Mouse (Mus musculus): ENCODE data around the gene Olfr153. TPM values are rescaled to one million over a fixed set of nuclear protein-coding genes. Genes with fewer than 3 reads are reported as not detected.
"Not testable (repeated sequence)": the region's sequence is repeated elsewhere in the genome, so short reads cannot be mapped to it uniquely, and the experiment has no call there.

Olfr153 gene
- polyA plus RNA-seq (2012; rRNA removed) = not detected in 2 replicates

DNA sequence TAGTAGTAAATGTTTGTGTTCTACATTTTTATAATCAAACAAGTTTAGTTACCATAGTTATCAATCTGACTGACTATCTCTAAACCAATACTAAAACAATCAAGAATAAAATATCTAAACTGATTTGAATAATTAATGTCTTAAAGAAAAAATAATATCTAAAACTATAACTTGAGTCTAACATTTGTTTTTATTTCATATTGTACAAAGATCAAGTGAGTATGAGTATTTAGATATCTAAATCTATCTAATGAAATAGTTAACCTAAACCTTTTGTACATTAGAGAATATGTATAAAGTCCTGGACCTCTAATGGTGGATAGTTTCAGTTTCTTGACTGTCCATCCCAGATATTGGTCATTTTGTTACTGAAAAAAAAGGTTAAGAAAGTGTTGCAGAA, at the start of gene Olfr153:
Gene Olfr153, plus strand, starts transcription at position 301 of the 400 bp plus-strand sequence.
- no peak for TF ChIP-seq CTCF (IDR thresholded peaks at IDR 0.05; ENCODE audit: insufficient read depth, low read length)
- no peak for TF ChIP-seq POLR2A (IDR thresholded peaks at IDR 0.05; ENCODE audit: borderline replicate concordance, extremely low read depth, low read depth, low read length)
- DNase-seq = no peak
- no peak within 1 kb of the TSS for H3K4me3 ChIP-seq (replicated peaks; ENCODE audit: extremely low read depth, low read depth, low read length)
- no peaks in the 10 kb centered on the region for H3K4me1 ChIP-seq (ENCODE audit: control insufficient read depth, insufficient read depth, low read length)

GRCm38 (mm10) chr2:87482276-87482675, 49.3 kb upstream of the Olfr153 start:
- WGBS = 59% methylated on average over 2 of the region's 2 CpGs
- TF ChIP-seq CTCF (IDR thresholded peaks at IDR 0.05; ENCODE audit: insufficient read depth, low read length) (no peak), POLR2A (IDR thresholded peaks at IDR 0.05; ENCODE audit: borderline replicate concordance, extremely low read depth, low read depth, low read length) (no peak)
- Histone ChIP-seq H3K4me3 (replicated peaks; ENCODE audit: extremely low read depth, low read depth, low read length) (no peak overlapping the region), H3K4me1 (ENCODE audit: control insufficient read depth, insufficient read depth, low read length) (no peaks in the 10 kb centered on the region)
- no peak for DNase-seq

DNA sequence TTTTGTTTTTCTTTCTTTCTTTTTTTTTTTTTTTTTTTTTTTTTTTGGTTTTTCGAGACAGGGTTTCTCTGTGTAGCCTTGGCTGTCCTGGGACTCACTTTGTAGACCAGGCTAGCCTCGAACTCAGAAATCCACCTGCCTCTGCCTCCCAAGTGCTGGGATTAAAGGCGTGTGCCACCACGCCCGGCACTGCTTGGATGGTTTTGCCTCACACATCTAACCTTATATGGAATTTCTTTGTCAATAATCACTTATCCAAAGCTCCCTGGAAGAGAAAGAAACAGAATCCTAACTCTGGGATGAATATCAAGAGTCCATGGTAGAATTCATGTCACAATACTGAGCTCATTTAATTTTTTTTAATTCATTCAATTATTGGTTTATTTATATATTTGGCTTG, 34.6 kb upstream of the Olfr153 start, which contains the start of gene Pramel7:
Gene Pramel7, minus strand, starts transcription at position 101 of the 400 bp plus-strand sequence.
- not testable (repeated sequence) for H3K4me1 ChIP-seq (ENCODE audit: control insufficient read depth, insufficient read depth, low read length); DNase-seq; H3K4me3 ChIP-seq (replicated peaks; ENCODE audit: extremely low read depth, low read depth, low read length)
- WGBS = 97% methylated on average over 3 of the region's 5 CpGs

GRCm38 (mm10) chr2:87506265-87506664, 25.3 kb upstream of the Olfr153 start, which contains the start of gene Pramel6:
Gene Pramel6 (plus strand): TSS chr2:87506565.
- Histone ChIP-seq H3K4me3 (replicated peaks; ENCODE audit: extremely low read depth, low read depth, low read length) (no peak within 1 kb of the TSS), H3K4me1 (ENCODE audit: control insufficient read depth, insufficient read depth, low read length) (no peaks in the 10 kb centered on the region)
- no peak for TF ChIP-seq CTCF (IDR thresholded peaks at IDR 0.05; ENCODE audit: insufficient read depth, low read length)
- TF ChIP-seq POLR2A (IDR thresholded peaks at IDR 0.05; ENCODE audit: borderline replicate concordance, extremely low read depth, low read depth, low read length) = no peak
- DNase-seq = no peak
- 80% methylated on average over 6 of the region's 6 CpGs for WGBS

DNA sequence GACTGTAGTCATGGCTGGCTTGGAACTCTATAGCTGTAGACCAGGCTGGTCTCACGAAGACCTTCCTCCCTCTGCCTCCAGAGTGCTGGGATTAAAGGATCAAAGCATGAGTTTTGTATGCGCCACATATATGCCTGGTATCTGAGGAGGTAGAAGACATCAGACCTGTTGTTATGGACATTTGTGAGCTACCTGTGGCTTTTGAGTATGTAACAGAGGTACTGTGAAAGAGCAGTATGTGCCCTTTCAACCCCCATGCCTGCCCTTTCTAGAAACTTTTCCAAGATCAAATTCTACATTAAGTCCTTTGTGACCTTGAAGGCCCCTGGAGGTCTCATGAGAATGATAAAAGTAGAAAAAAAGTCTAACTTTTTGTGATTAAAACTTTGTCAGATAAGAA, 16.6 kb upstream of the Olfr153 start:
- no peak for DNase-seq
- TF ChIP-seq POLR2A (IDR thresholded peaks at IDR 0.05; ENCODE audit: borderline replicate concordance, extremely low read depth, low read depth, low read length) (no peak), CTCF (IDR thresholded peaks at IDR 0.05; ENCODE audit: insufficient read depth, low read length) (no peak)
- H3K4me3 ChIP-seq (replicated peaks; ENCODE audit: extremely low read depth, low read depth, low read length) = no peak overlapping the region
- WGBS = 75% methylated on average over 2 of the region's 2 CpGs
- no peaks in the 10 kb centered on the region for H3K4me1 ChIP-seq (ENCODE audit: control insufficient read depth, insufficient read depth, low read length)

DNA sequence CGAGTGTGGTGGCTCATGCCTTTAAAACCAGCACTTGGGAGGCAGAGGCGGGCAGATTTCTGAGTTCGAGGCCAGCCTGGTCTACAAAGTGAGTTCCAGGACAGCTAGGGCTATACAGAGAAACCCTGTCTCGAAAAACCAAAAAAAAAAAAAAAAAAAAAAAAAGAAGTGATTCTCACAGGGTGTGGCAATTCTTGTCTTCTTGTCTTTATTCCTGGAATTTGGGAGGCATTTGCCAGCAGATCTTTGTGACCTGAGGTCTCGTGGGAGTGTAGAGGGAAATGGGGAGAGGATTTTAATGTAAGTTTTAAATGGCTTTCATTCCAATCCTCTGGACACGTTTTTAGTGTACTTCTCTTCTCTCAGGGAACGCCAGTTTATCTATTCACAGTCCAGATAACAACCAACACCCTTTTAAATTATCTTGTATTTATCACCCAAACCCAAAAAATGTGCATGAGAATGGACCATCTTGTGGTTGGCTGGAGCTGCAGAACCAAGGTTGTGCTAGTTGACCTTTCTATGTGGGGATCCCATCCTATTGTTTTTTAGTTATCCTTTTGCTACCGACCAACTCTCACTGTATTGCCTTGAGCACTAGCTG, 16.0 kb upstream of the Olfr153 start:
- H3K4me3 ChIP-seq (replicated peaks; ENCODE audit: extremely low read depth, low read depth, low read length) = no peak overlapping the region
- H3K4me1 ChIP-seq (ENCODE audit: control insufficient read depth, insufficient read depth, low read length) = no peaks in the 10 kb centered on the region
- WGBS = 63% methylated on average over 8 of the region's 8 CpGs
- TF ChIP-seq CTCF (IDR thresholded peaks at IDR 0.05; ENCODE audit: insufficient read depth, low read length) (no peak), POLR2A (IDR thresholded peaks at IDR 0.05; ENCODE audit: borderline replicate concordance, extremely low read depth, low read depth, low read length) (no peak)
- DNase-seq = no peak

GRCm38 (mm10) chr2:87516581-87516980, 15.0 kb upstream of the Olfr153 start:
- 77% methylated on average over 3 of the region's 3 CpGs for WGBS
- no peak overlapping the region for H3K4me3 ChIP-seq (replicated peaks; ENCODE audit: extremely low read depth, low read depth, low read length)
- H3K4me1 ChIP-seq (ENCODE audit: control insufficient read depth, insufficient read depth, low read length) = no peaks in the 10 kb centered on the region
- DNase-seq = no peak
- TF ChIP-seq POLR2A (IDR thresholded peaks at IDR 0.05; ENCODE audit: borderline replicate concordance, extremely low read depth, low read depth, low read length) (no peak), CTCF (IDR thresholded peaks at IDR 0.05; ENCODE audit: insufficient read depth, low read length) (no peak)

GRCm38 (mm10) chr2:87520651-87521050, 10.9 kb upstream of the Olfr153 start:
- H3K4me1 ChIP-seq (ENCODE audit: control insufficient read depth, insufficient read depth, low read length) = no peaks in the 10 kb centered on the region
- no peak overlapping the region for H3K4me3 ChIP-seq (replicated peaks; ENCODE audit: extremely low read depth, low read depth, low read length)
- 76% methylated on average over 4 of the region's 4 CpGs for WGBS
- TF ChIP-seq CTCF (IDR thresholded peaks at IDR 0.05; ENCODE audit: insufficient read depth, low read length) (no peak), POLR2A (IDR thresholded peaks at IDR 0.05; ENCODE audit: borderline replicate concordance, extremely low read depth, low read depth, low read length) (no peak)
- no peak for DNase-seq

DNA sequence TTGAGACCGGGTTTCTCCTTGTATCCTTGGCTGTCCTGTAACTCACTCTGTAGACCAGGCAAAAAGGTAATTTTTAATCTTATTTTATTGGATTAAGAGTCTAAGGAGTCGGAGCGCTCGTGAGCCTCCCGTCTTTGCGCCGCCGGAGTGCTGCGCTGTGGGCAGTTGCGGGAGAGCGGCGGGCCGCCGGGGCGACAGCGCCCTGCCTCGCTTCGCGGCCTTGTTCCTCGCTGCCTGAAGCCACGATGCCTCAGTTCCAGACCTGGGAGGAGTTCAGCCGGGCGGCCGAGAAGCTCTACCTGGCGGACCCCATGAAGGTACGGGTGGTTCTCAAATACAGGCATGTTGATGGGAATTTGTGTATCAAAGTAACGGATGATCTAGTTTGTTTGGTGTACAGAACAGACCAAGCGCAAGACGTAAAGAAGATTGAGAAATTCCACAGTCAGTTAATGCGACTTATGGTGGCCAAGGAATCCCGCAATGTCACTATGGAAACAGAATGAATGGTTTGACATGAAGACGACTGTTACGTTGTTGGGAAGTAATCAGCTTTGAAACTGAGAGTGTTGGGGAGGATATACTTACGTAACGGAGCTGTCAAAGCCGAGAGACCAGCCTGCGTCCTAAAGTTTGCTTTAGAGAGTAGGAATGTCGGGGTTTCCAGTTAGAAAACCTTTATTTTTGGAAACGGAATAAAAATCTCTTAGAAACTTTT, 5.5 kb upstream of the Olfr153 start:
- WGBS = 25% methylated on average over 39 of the region's 39 CpGs
- not testable (repeated sequence) for H3K4me1 ChIP-seq (ENCODE audit: control insufficient read depth, insufficient read depth, low read length); H3K4me3 ChIP-seq (replicated peaks; ENCODE audit: extremely low read depth, low read depth, low read length); DNase-seq

GRCm38 (mm10) chr2:87534826-87535225, 3.2 kb downstream of the Olfr153 start:
- Histone ChIP-seq H3K4me1 (ENCODE audit: control insufficient read depth, insufficient read depth, low read length) (no peaks in the 10 kb centered on the region), H3K4me3 (replicated peaks; ENCODE audit: extremely low read depth, low read depth, low read length) (no peak overlapping the region)
- DNase-seq = no peak
- 47% methylated on average over 2 of the region's 2 CpGs for WGBS
- TF ChIP-seq CTCF (IDR thresholded peaks at IDR 0.05; ENCODE audit: insufficient read depth, low read length) = no peak

Data from lung, adult 2 months (tissue).